Mouse (Mus musculus) stomach, embryonic 16.5 days (tissue): Measurements from ENCODE around the gene Gpn2. TPM values are rescaled to one million over a fixed set of nuclear protein-coding genes. Genes with fewer than 3 reads are reported as not detected.

Experiments used
- ATAC-seq: fragments of 200-750 bp; cut with Nextera tagmentation; 2 replicates; pipeline ENCODE4 v1.8.0; 2017; ENCODE audit warnings: moderate number of reproducible peaks, moderate TSS enrichment; ENCODE audit not compliant: insufficient read depth, low FRiP score
- H3K27ac ChIP-seq: fragments of 300-500 bp; sonication (generic); 2 replicates; pipeline ENCODE4 v1.5.1; 2014; ENCODE audit warnings: low read length
- H3K27me3 ChIP-seq: fragments of 300-500 bp; sonication (generic); 2 replicates; pipeline ENCODE4 v1.6.1; 2014; ENCODE audit warnings: low read length, control low read depth, mixed read lengths; ENCODE audit not compliant: control insufficient read depth, insufficient read depth
- H3K36me3 ChIP-seq: fragments of 300-500 bp; sonication (generic); 2 replicates; pipeline ENCODE4 v1.6.1; 2014; ENCODE audit warnings: low read length; ENCODE audit not compliant: control insufficient read depth, insufficient read depth
- H3K4me1 ChIP-seq: fragments of 300-500 bp; sonication (generic); 2 replicates; pipeline ENCODE4 v1.6.1; 2014; ENCODE audit warnings: low read length, control low read depth, mixed read lengths; ENCODE audit not compliant: control insufficient read depth, insufficient read depth
- H3K4me2 ChIP-seq: fragments of 300-500 bp; sonication (generic); 2 replicates; pipeline ENCODE4 v1.6.1; 2014; ENCODE audit warnings: low read depth, low read length, mixed read lengths
- H3K4me3 ChIP-seq: fragments of 300-500 bp; sonication (generic); replicated peaks from 2 replicates; pipeline ENCODE4 v1.5.1; 2014; ENCODE audit warnings: mild to moderate bottlenecking, low read length
- H3K9ac ChIP-seq: fragments of 300-500 bp; sonication (generic); 2 replicates; pipeline ENCODE4 v1.6.1; 2014; ENCODE audit warnings: low read length
- H3K9me3 ChIP-seq: fragments of 300-500 bp; sonication (generic); replicated peaks from 2 replicates; pipeline ENCODE4 v1.6.1; 2016; ENCODE audit warnings: low read length, control low read depth; ENCODE audit not compliant: control insufficient read depth
- WGBS: fragments of 180-500 bp; shearing (Covaris S2); extraction: QIAGEN DNeasy Blood & Tissue Kit; methylation state at CpG from one replicate; pipeline ENCODE4 v1.1.7; 2014; 5-methylcytosine and 5-hydroxymethylcytosine counted together
- microRNA-seq: library from miRNA; unstranded; fragments of <30 nt; microRNA quantifications from one replicate; pipeline ENCODE4, GENCODE M21; 2016
- polyA plus RNA-seq: library from polyadenylated mRNA; unstranded; fragments of >200 nt; fragmentation: Nextera tagmentation; extraction: Ambion mirVana; gene quantifications from 2 replicates; pipeline ENCODE4 v1.2.1, GENCODE M21; 2015

Gene Gpn2
- polyA plus RNA-seq, 1 experiment from 2014 or later = 13.8 TPM

DNA sequence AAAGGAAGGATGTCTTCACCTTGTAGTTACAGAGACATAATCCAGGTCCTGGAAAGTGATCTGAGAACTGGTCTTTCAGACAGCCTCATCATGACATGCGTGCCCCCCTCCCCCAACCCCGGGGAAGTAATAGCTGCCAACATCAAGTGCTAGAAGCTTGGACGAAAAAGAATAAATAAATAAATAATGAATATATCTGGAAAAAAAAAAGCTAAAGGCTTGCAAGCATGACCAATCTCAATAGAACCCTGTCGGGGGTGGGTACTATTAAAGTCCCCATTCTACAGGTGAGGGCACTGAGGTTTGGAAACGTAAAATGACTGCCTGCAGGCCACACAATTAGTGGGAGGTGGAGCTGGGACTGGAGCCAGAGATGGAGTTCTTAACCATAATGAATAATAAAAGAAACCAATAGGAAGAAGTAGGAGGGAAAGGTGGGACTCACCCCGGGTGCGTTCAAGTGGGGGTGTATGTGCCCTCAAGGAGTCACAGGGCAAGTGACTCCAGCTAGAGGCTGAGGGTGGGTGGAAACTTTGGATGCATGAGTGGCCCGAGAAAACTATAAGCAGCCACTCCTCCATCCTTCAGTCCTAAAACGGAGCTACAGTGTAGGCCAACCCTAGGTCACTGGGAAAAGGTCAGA lies 47.7 kb downstream of the Gpn2 start:
- WGBS = 47% methylated on average over 9 of the region's 9 CpGs
- Histone ChIP-seq H3K27me3 (no peaks in the 10 kb centered on the region), H3K4me1 (peaks cover 16% of the 10 kb centered on the region), H3K9ac (peak overlapping the region; percentile 97), H3K4me3 (peak overlapping the region; percentile 79), H3K4me2 (peak overlapping the region; percentile 98), H3K9me3 (no peaks in the 10 kb centered on the region), H3K27ac (peak overlapping the region; percentile 46; the same call in 1 of the 2 replicates), H3K36me3 (no peaks in the 10 kb centered on the region)
- no peak for ATAC-seq

DNA sequence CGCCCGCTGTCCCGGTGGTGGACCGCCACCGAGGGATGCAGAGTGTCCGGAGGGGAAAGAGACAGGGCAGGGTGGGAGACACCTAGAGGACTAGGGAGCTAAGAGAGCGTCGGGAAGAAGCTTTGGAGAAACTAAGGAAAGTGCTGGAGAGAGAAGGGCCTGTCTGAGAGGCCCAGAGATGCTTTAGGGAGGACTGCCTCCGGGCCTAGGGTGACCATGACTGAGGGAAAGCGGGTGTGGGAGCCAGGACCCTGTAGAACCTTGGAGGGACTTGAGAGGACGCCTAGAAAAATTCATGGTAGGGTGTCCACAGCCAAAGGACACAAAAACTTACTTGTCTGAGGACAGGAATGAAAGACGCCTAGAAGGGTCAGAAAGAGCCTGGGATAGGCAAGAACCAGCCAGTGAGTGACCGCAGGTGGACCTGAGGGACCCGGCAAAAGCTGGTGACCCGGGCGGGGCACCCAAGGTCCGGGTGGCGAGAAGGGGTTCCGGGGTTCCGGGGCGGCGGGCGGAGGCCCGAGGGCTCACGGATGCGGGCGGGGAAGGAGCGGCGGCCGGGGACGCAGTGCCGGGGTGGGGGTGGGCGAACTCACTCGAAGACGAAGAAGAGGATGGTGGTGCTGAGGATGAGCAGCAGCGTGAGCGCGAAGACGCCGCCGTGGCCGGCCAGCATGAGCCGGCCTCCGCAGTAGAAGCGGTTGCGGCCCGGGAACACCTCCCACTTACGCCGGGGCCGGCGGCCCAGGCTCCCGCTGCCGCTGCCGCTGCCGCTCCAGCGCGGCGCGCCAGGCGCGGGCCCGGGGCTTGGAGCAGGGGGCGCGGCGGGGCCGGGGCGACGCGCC lies 48.5 kb downstream of the Gpn2 start:
- 4% methylated on average over 36 of the region's 69 CpGs for WGBS
- peak; percentile 48; the same call in 1 of the 2 replicates for ATAC-seq
- H3K36me3 ChIP-seq = no peaks in the 10 kb centered on the region
- H3K27ac ChIP-seq = peak overlapping the region; percentile 46; the same call in 1 of the 2 replicates
- peak overlapping the region; percentile 79 for H3K4me3 ChIP-seq
- peak overlapping the region; percentile 98 for H3K4me2 ChIP-seq
- H3K9me3 ChIP-seq = no peaks in the 10 kb centered on the region
- peaks cover 16% of the 10 kb centered on the region for H3K4me1 ChIP-seq
- H3K9ac ChIP-seq = peak overlapping the region; percentile 97
- H3K27me3 ChIP-seq = no peaks in the 10 kb centered on the region

DNA sequence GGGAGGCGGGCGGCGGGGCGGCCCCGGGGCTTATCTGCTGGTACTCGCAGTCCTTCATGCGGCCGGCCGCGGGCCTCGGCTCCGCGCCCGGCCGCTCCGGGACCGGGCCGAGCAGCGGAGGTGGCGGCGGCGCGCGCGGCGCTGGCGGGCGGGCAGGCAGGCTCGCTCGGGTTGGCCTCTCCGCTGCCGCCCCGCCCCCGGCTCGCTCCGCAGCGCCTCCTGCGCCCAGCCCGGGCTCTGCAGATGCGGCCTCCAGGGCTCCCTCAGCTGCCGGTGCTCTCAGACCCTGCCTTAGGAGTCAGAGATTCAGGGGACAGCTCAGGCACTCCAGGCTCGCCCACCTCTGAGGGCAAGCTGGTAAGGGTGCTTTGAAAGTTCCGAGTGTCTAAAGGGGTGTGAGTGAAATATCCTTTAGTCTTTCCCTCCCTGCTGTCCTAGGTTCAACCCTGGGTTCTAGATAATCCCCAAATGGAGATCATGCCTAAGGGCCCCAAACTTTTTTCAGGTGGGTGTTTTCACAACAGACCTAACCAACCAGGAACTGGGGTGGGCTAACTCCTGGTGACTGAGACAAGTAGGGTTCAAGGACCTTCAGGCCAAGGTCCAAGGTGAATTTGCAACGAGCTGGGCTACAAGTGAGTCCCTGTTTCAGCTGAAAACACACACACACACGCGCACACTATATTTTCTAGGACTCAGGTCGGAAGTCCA lies 49.3 kb downstream of the Gpn2 start:
- H3K27ac ChIP-seq = peak overlapping the region; percentile 46; the same call in 1 of the 2 replicates
- no peaks in the 10 kb centered on the region for H3K9me3 ChIP-seq
- H3K4me2 ChIP-seq = peak overlapping the region; percentile 98
- H3K4me3 ChIP-seq = peak overlapping the region; percentile 79
- peaks cover 16% of the 10 kb centered on the region for H3K4me1 ChIP-seq
- peak overlapping the region; percentile 97 for H3K9ac ChIP-seq
- WGBS = 9% methylated on average over 36 of the region's 47 CpGs
- H3K27me3 ChIP-seq = no peaks in the 10 kb centered on the region
- H3K36me3 ChIP-seq = no peaks in the 10 kb centered on the region
- ATAC-seq = peak; percentile 90

DNA sequence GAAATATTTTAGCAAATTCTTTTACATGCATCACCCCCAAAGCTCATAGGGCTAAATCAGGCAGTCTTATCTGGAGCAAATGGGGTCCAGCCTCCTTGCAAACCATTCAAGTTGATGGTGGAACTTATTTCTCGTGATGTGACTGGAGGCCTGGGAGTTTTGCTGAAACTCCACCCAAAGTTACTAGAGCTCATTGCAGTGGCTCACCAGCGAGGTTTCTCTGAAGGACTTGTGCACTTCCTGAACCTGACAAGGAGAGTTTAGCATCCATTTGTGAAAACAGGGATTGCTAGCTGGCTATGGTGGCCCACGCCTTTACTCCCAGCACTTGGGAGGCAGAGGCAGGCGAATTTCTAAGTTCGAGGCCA lies 49.9 kb downstream of the Gpn2 start:
- Histone ChIP-seq H3K36me3 (no peaks in the 10 kb centered on the region), H3K4me2 (no peak overlapping the region), H3K9me3 (no peaks in the 10 kb centered on the region), H3K27ac (no peak overlapping the region), H3K4me1 (peaks cover 16% of the 10 kb centered on the region), H3K9ac (no peak overlapping the region), H3K4me3 (no peak overlapping the region), H3K27me3 (no peaks in the 10 kb centered on the region)
- WGBS = 87% methylated on average over 5 of the region's 5 CpGs
- no peak for ATAC-seq

Small RNA genes within 50 kb of the gene (microRNA-seq; reads per million reads assigned to microRNA genes)
- not detected for gene Gm23158

Other genes starting within 250 kb of the Gpn2 start
- gene Wdtc1, start 230.9 kb upstream of the Gpn2 start, polyA plus RNA-seq = 12.9 and 14.8 TPM in 2 replicates
- gene Slc9a1, start 214.7 kb upstream of the Gpn2 start, polyA plus RNA-seq = 10.1 and 10.7 TPM in 2 replicates
- 7.9 and 12.6 TPM in 2 replicates for gene Tent5b, start 104.2 kb upstream of the Gpn2 start, polyA plus RNA-seq
- gene Trnp1, start 85.8 kb upstream of the Gpn2 start, polyA plus RNA-seq = 0.50 and 0.75 TPM in 2 replicates
- gene Kdf1, start 65.4 kb upstream of the Gpn2 start, polyA plus RNA-seq = 33.7 and 39.0 TPM in 2 replicates
- gene Nudc, start 38.4 kb upstream of the Gpn2 start, polyA plus RNA-seq = 194 and 218 TPM in 2 replicates
- 6.6 and 7.2 TPM in 2 replicates for gene Nr0b2, start 31.0 kb upstream of the Gpn2 start, polyA plus RNA-seq
- 3.9 and 4.2 TPM in 2 replicates for gene Gpatch3, start 9.6 kb upstream of the Gpn2 start, polyA plus RNA-seq
- gene Sfn, start 17.8 kb downstream of the Gpn2 start, polyA plus RNA-seq = 339 and 468 TPM in 2 replicates
- 2.0 and 3.4 TPM in 2 replicates for gene Zdhhc18, start 65.8 kb downstream of the Gpn2 start, polyA plus RNA-seq
- gene Pigv, start 88.3 kb downstream of the Gpn2 start, polyA plus RNA-seq = 17.9 and 20.1 TPM in 2 replicates
- gene Arid1a, start 172.4 kb downstream of the Gpn2 start, polyA plus RNA-seq = 25.0 and 26.1 TPM in 2 replicates